Mouse (Mus musculus) brain, embryonic 14.5 days (tissue): ENCODE data around the gene Ldlrap1.

Source experiments
- CTCF ChIP-seq: fragments of 200-500 bp; IDR thresholded peaks from 2 replicates; pipeline ENCODE4 v1.5.1; 2012; ENCODE audit warnings: inconsistent platforms, mild to moderate bottlenecking, moderate library complexity, borderline replicate concordance; ENCODE audit not compliant: insufficient read depth, insufficient read length; ENCODE audit errors: extremely low read depth
- POLR2A ChIP-seq: fragments of 200-500 bp; IDR thresholded peaks from 2 replicates; pipeline ENCODE4 v1.6.1; 2012; ENCODE audit warnings: mild to moderate bottlenecking, inconsistent platforms, borderline replicate concordance; ENCODE audit not compliant: poor library complexity, insufficient read depth, insufficient read length, severe bottlenecking; ENCODE audit errors: extremely low read depth

- TF ChIP-seq CTCF (no peak), POLR2A (no peak)
These were observed 45.8 kb upstream of the Ldlrap1 start for GRCm38 (mm10) chr4:134813406-134814228.
